In the genomic region with DNA sequence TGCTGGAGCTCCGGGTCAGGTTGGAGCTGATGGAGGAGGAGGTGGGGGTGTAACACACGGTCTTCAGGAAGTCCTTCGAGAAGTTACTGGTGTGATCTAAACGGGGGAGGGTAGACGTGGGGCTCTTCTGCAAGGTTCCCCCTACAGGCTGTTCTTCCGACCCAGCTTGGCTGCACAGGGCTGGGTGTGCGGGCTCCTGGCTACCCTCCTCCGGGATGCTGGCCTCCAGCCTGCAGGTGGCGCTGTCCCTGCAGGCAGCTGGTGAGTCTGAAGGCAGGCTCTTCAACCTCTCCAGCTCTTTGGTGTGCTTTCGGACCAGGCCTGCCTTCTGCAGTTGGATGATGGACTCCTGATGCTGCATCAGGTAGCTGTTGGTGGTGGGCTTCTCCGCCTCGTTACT, we compare ENCODE assay signal across 8 mouse cellular contexts. TPM values are rescaled to one million over a fixed set of nuclear protein-coding genes. Genes with fewer than 3 reads are reported as not detected.
DNase-seq lines count a peak whose midpoint lies in the region; ATAC-seq and TF ChIP-seq lines count a peak whose summit lies in the region.

No protein-coding gene starts in this region.

- 85% methylated on average over 12 of the region's 12 CpGs for WGBS in kidney, adult 2 months
- WGBS in kidney, embryonic 15.5 days: 87% methylated on average over 12 of the region's 12 CpGs

- H3K27ac ChIP-seq in kidney, adult 2 months (ENCODE audit: insufficient read depth, low read depth, low read length): no peak overlapping the region
- H3K27ac ChIP-seq in kidney, embryonic 15.5 days: no peak overlapping the region

- no peak for TF ChIP-seq POLR2A in kidney, adult 2 months (IDR thresholded peaks at IDR 0.05; ENCODE audit: low read depth, low read length)

- ATAC-seq in kidney, embryonic 15.5 days (replicated peaks; ENCODE audit: low FRiP score): no peak

- H3K27me3 ChIP-seq in kidney, adult 2 months (replicated peaks; ENCODE audit: control insufficient read depth, insufficient read depth, low read length): no peaks in the 10 kb centered on the region
- no peaks in the 10 kb centered on the region for H3K27me3 ChIP-seq in kidney, embryonic 15.5 days

- no peak overlapping the region for H3K9ac ChIP-seq in kidney, embryonic 15.5 days

- H3K4me2 ChIP-seq in kidney, embryonic 15.5 days: no peak overlapping the region

- TF ChIP-seq CTCF in kidney, adult 2 months (conservative IDR thresholded peaks at IDR 0.05; ENCODE audit: insufficient read depth, insufficient read length, low read depth, low read length): peak; percentile 43

- H3K4me3 ChIP-seq in kidney, adult 2 months (ENCODE audit: insufficient read depth, low read depth, low read length): no peak overlapping the region
- no peak overlapping the region for H3K4me3 ChIP-seq in kidney, embryonic 15.5 days (replicated peaks)

- H3K9me3 ChIP-seq in kidney, embryonic 15.5 days (replicated peaks): no peaks in the 10 kb centered on the region; the same call in 1 of the 2 replicates

- no peak for DNase-seq in kidney, adult 2 months
- peak; percentile 38 for DNase-seq in CD4-positive helper T cell, adult 2 months (ENCODE audit: low read depth, low spot score)
- DNase-seq in T-cell, adult 2 months (ENCODE audit: low spot score): peak; percentile 24
- DNase-seq in lung, postnatal 36 days: peak; percentile 44
- DNase-seq in urinary bladder, postnatal 14 days (ENCODE audit: low spot score): no peak
- DNase-seq in adrenal gland, adult 2 months: no peak
- no peak for DNase-seq in urinary bladder, postnatal 4 days (ENCODE audit: low spot score in 2 of 2)

- H3K4me1 ChIP-seq in kidney, adult 2 months (ENCODE audit: control insufficient read depth, insufficient read depth, low read length): no peaks in the 10 kb centered on the region
- H3K4me1 ChIP-seq in kidney, embryonic 15.5 days: peaks cover 4% of the 10 kb centered on the region; the same call in 1 of the 2 replicates

- H3K36me3 ChIP-seq in kidney, adult 2 months (ENCODE audit: control insufficient read depth, insufficient read depth, low read length): peaks cover 3% of the 10 kb centered on the region; the same call in 1 of the 2 replicates
- H3K36me3 ChIP-seq in kidney, embryonic 15.5 days: peaks cover 82% of the 10 kb centered on the region

RNA-seq across cellular contexts. Expression of gene Coro1c, which starts 34.0 kb away (rescaled TPM):
- 43.1 and 43.5 TPM in 2 replicates for polyA plus RNA-seq in kidney, adult 2 months (2012; rRNA removed)
- polyA plus RNA-seq in kidney, embryonic 15.5 days (2015; fragmentation: Nextera tagmentation; extraction: Ambion mirVana): 105 and 119 TPM in 2 replicates
- total RNA-seq in adrenal gland, adult 2 months (2021): 10 to 100 TPM; 43.3 to 75.5 TPM
- 29.1 and 31.3 TPM in 2 replicates for polyA plus RNA-seq in adrenal gland, adult 2 months (2012; rRNA removed)

RNA-seq across cellular contexts. Expression of gene Ssh1, which starts 51.1 kb away (rescaled TPM):
- polyA plus RNA-seq in kidney, adult 2 months (2012; rRNA removed): 11.3 and 12.1 TPM in 2 replicates
- polyA plus RNA-seq in kidney, embryonic 15.5 days (2015; fragmentation: Nextera tagmentation; extraction: Ambion mirVana): 14.7 and 18.3 TPM in 2 replicates
- total RNA-seq in adrenal gland, adult 2 months (2021): 10 to 100 TPM; 15.5 to 24.6 TPM
- 9.1 and 9.9 TPM in 2 replicates for polyA plus RNA-seq in adrenal gland, adult 2 months (2012; rRNA removed)

Comparison
In these comparisons a context has a peak if more than half of its experiments do, and no peak if none do; other contexts are left out.
1. DNase-seq: peak in CD4-positive helper T cell, adult 2 months (single experiment), T-cell, adult 2 months (single experiment) and lung, postnatal 36 days (single experiment); none in kidney, adult 2 months (single experiment), urinary bladder, postnatal 14 days (single experiment), adrenal gland, adult 2 months (single experiment) and urinary bladder, postnatal 4 days (0 of 2).